Mouse (Mus musculus) heart, adult 2 months (tissue): ENCODE measurements at regions not wholly inside any gene's neighbourhood (a gene's known extent, or its start where the extent isn't known, plus 50 kb on each side); places are given as distances from the start of the nearest gene placed in this dataset.

Experiments
- CTCF ChIP-seq: fragments of 200-600 bp; IDR thresholded peaks from 2 replicates; pipeline ENCODE4 v1.8.1; 2022; ENCODE audit warnings: antibody characterized with exemption, mild to moderate bottlenecking, moderate library complexity
- EP300 ChIP-seq: fragments of 200-500 bp; IDR thresholded peaks from 2 replicates; pipeline ENCODE4 v1.6.1; 2011; ENCODE audit warnings: low read depth, low read length, control low read depth; ENCODE audit not compliant: insufficient read depth
- POLR2A ChIP-seq: fragments of 200-500 bp; IDR thresholded peaks from 2 replicates; pipeline ENCODE4 v1.6.1; 2011; ENCODE audit warnings: mild to moderate bottlenecking, low read depth, low read length, control low read depth; ENCODE audit not compliant: insufficient read depth

DNA sequence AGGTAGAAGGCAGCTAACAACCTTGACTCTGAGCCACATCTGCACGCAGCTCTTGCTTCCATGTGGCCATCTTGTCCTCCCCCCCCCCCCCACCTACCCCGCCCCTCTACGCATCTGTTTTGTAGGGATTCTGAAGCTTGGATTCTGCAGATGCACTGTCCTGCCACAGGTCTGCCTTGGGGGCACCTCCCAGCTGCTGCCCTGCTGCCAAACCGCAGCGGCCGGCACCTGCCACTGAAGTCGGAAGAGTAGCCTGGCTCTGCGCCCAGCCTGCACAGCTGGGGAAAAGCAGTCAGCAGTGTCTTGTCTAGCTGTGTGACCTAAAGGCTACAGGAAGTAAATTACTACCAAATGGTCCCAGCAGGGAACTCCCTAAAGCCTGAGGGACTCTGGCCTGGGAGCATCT lies 119.3 kb downstream of the Ddx1 start:
- TF ChIP-seq POLR2A (no peak), CTCF (no peak), EP300 (no peak)
